Mouse (Mus musculus) embryonic stem cell, embryonic (primary cell): ENCODE measurements around the gene Hif1an.

Experiments
- CTCF ChIA-PET, 4 experiments: fragments of 300-600 bp in 2 of 4; fragments of 350-600 bp in 2 of 4; sonication (Branson Sonifier 250); formaldehyde crosslinking; loops; one replicate each; lab custom pipeline; 2022; ENCODE audit warnings: inconsistent platforms in 2 of 4; lab: Charles Lee
- POLR2A ChIA-PET, 4 experiments: fragments of 300-600 bp in 2 of 4; fragments of 350-600 bp in 2 of 4; sonication (Branson Sonifier 250); formaldehyde crosslinking; loops; one replicate each; lab custom pipeline; 2022; ENCODE audit warnings: antibody characterized with exemption in 4 of 4, inconsistent platforms in 1 of 4; lab: Charles Lee

Gene Hif1an

GRCm38 (mm10) chr19:44594180-44594579 is 31.5 kb downstream of the Hif1an start:
- POLR2A ChIA-PET: no interaction called here
- CTCF ChIA-PET: interaction anchor here in 1 of 4 experiments (0.6 kb wide), 1 partner anchor 8 kb away, joined by 3 read pairs; no protein-coding TSS in a partner anchor

- POLR2A ChIA-PET: interaction anchor here in 1 of 4 experiments (0.5 kb wide), 1 partner anchor 21 kb away, joined by 4 read pairs; no protein-coding TSS in a partner anchor
- CTCF ChIA-PET: interaction anchor here in 3 of 4 experiments (0.5 to 2.1 kb wide), 4 partner anchors 11 to 273 kb away, joined by 3 to 4 read pairs (median 4); no protein-coding TSS in a partner anchor
These were observed 55.5 kb downstream of the Hif1an start for GRCm38 (mm10) chr19:44618166-44618565.
